Mouse (Mus musculus) stomach, embryonic 16.5 days (tissue): Measurements from ENCODE around the gene Kif7. TPM values are rescaled to one million over a fixed set of nuclear protein-coding genes. Genes with fewer than 3 reads are reported as not detected.
A peak's percentile ranks its signal among the peaks of the same experiment; 100 is the strongest.

Experiments
- ATAC-seq: fragments of 200-750 bp; cut with Nextera tagmentation; 2 replicates; pipeline ENCODE4 v1.8.0; 2017; ENCODE audit warnings: moderate number of reproducible peaks, moderate TSS enrichment; ENCODE audit not compliant: insufficient read depth, low FRiP score
- H3K27ac ChIP-seq: fragments of 300-500 bp; sonication (generic); 2 replicates; pipeline ENCODE4 v1.5.1; 2014; ENCODE audit warnings: low read length
- H3K27me3 ChIP-seq: fragments of 300-500 bp; sonication (generic); 2 replicates; pipeline ENCODE4 v1.6.1; 2014; ENCODE audit warnings: low read length, control low read depth, mixed read lengths; ENCODE audit not compliant: control insufficient read depth, insufficient read depth
- H3K36me3 ChIP-seq: fragments of 300-500 bp; sonication (generic); 2 replicates; pipeline ENCODE4 v1.6.1; 2014; ENCODE audit warnings: low read length; ENCODE audit not compliant: control insufficient read depth, insufficient read depth
- H3K4me1 ChIP-seq: fragments of 300-500 bp; sonication (generic); 2 replicates; pipeline ENCODE4 v1.6.1; 2014; ENCODE audit warnings: low read length, control low read depth, mixed read lengths; ENCODE audit not compliant: control insufficient read depth, insufficient read depth
- H3K4me2 ChIP-seq: fragments of 300-500 bp; sonication (generic); 2 replicates; pipeline ENCODE4 v1.6.1; 2014; ENCODE audit warnings: low read depth, low read length, mixed read lengths
- H3K4me3 ChIP-seq: fragments of 300-500 bp; sonication (generic); replicated peaks from 2 replicates; pipeline ENCODE4 v1.5.1; 2014; ENCODE audit warnings: mild to moderate bottlenecking, low read length
- H3K9ac ChIP-seq: fragments of 300-500 bp; sonication (generic); 2 replicates; pipeline ENCODE4 v1.6.1; 2014; ENCODE audit warnings: low read length
- H3K9me3 ChIP-seq: fragments of 300-500 bp; sonication (generic); replicated peaks from 2 replicates; pipeline ENCODE4 v1.6.1; 2016; ENCODE audit warnings: low read length, control low read depth; ENCODE audit not compliant: control insufficient read depth
- WGBS: fragments of 180-500 bp; shearing (Covaris S2); extraction: QIAGEN DNeasy Blood & Tissue Kit; methylation state at CpG from one replicate; pipeline ENCODE4 v1.1.7; 2014; 5-methylcytosine and 5-hydroxymethylcytosine counted together
- polyA plus RNA-seq: library from polyadenylated mRNA; unstranded; fragments of >200 nt; fragmentation: Nextera tagmentation; extraction: Ambion mirVana; gene quantifications from 2 replicates; pipeline ENCODE4 v1.2.1, GENCODE M21; 2015

Gene Kif7
- polyA plus RNA-seq, 1 experiment from 2014 or later: 2.9 TPM

DNA sequence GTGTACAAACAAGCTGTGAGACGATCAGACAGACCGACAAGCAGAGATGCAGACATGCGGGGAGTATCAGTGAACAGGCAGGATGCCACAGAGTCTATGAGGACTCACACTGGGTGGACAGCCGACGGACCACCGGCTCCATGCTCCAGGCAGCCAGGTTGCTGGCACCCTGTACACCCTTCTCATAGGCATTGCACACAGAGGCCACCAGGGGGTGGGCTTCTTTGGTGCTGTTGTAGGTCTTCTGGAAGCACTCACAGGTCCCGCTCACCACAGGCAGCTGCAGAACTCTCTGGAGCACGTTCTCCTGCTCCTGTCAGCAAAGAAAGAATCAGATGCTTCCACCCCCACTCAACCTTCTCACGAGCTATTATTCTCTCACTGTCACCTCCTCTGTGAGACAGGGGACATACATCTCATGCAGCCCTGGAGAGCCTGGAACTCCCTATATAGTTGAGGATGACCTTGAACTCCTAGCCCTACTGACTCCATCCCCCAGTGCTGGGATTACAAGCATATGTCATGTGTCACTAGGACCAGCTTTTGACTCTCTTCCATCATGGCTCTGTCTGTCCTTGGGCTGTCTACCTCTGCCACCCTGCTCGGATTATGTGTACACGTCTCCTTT lies 14.3 kb upstream of the Kif7 start:
- no peak for ATAC-seq
- no peak overlapping the region for H3K4me3 ChIP-seq
- no peaks in the 10 kb centered on the region for H3K9me3 ChIP-seq
- no peak overlapping the region for H3K27ac ChIP-seq
- no peaks in the 10 kb centered on the region for H3K36me3 ChIP-seq
- H3K4me2 ChIP-seq: no peak overlapping the region
- 61% methylated on average over 11 of the region's 11 CpGs for WGBS
- H3K9ac ChIP-seq: no peak overlapping the region
- no peaks in the 10 kb centered on the region for H3K27me3 ChIP-seq
- H3K4me1 ChIP-seq: no peaks in the 10 kb centered on the region

DNA sequence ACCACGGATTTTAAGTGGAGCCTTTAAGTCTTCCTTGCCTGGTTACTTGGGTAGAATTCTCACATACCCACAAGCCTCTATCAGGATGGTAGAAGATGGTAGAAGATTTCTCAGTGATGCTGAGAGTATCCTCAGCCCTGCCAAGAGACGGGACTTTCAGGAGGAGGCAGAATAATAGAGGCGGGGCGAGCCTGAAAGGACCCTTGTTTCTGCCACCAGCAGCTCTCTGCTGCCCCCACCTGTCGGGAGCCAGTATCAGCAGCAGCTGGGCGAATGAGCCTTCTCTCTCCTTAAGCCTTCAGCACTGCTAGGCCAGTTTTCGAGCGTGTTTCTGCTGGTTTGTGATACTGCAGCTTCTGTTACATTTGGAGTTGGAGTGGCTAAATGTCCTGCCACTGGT lies 13.6 kb upstream of the Kif7 start:
- WGBS: 6% methylated on average over 8 of the region's 8 CpGs
- no peak for ATAC-seq
- H3K36me3 ChIP-seq: no peaks in the 10 kb centered on the region
- H3K4me2 ChIP-seq: no peak overlapping the region
- no peaks in the 10 kb centered on the region for H3K9me3 ChIP-seq
- H3K4me1 ChIP-seq: no peaks in the 10 kb centered on the region
- H3K4me3 ChIP-seq: no peak overlapping the region
- H3K9ac ChIP-seq: no peak overlapping the region
- no peaks in the 10 kb centered on the region for H3K27me3 ChIP-seq
- H3K27ac ChIP-seq: no peak overlapping the region

DNA sequence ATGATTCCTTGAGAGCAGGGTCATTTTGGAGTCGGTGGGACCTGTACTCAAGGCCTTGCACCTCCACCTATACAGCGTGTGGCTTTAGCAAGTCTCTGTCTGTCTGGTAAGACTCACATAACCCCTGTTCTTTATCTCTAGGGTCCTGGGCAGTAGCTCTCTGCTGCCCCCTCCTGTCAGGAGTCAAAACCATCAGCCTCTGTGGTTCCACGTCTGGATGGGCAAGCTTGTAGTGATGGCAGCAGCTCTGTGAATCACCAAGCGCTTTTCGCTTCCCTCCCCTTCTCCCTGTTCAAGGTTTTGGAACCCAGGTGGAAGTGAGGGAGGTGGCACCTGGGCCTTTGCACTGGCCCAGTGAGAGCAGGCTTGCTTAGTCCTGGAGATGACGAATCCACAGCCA lies 12.7 kb upstream of the Kif7 start:
- WGBS: 28% methylated on average over 6 of the region's 6 CpGs
- H3K36me3 ChIP-seq: no peaks in the 10 kb centered on the region
- H3K4me3 ChIP-seq: no peak overlapping the region
- no peak overlapping the region for H3K4me2 ChIP-seq
- H3K9me3 ChIP-seq: no peaks in the 10 kb centered on the region
- no peak overlapping the region for H3K9ac ChIP-seq
- no peak overlapping the region for H3K27ac ChIP-seq
- no peaks in the 10 kb centered on the region for H3K4me1 ChIP-seq
- peak; percentile 39 for ATAC-seq
- H3K27me3 ChIP-seq: no peaks in the 10 kb centered on the region

DNA sequence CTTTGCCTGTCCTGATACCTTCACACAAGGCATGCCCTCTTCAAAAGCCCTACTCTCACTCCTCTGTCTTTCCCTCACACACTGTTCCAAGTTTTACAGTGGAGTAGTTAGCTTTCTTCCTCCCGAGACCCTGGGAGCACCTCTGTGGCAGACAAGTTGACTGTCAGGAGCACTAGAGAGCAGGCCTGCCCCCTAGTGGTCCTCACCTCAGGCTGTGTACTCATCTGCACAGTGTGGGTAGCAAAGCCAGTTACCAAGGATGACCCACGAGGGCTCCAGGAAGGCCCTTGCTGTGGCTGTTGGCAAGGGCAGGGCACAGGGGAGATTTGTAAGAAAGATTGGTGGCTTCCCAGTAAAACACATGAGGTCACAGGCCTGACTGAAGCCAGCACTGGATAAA lies 11.6 kb upstream of the Kif7 start:
- Histone ChIP-seq H3K4me2 (no peak overlapping the region), H3K27me3 (peaks cover 5% of the 10 kb centered on the region; the same call in 1 of the 2 replicates), H3K27ac (no peak overlapping the region), H3K9me3 (no peaks in the 10 kb centered on the region), H3K4me1 (no peaks in the 10 kb centered on the region), H3K36me3 (no peaks in the 10 kb centered on the region), H3K9ac (no peak overlapping the region), H3K4me3 (no peak overlapping the region)
- peak; percentile 45; the same call in 1 of the 2 replicates for ATAC-seq
- 10% methylated on average over 2 of the region's 2 CpGs for whole genome bisulfite sequencing

DNA sequence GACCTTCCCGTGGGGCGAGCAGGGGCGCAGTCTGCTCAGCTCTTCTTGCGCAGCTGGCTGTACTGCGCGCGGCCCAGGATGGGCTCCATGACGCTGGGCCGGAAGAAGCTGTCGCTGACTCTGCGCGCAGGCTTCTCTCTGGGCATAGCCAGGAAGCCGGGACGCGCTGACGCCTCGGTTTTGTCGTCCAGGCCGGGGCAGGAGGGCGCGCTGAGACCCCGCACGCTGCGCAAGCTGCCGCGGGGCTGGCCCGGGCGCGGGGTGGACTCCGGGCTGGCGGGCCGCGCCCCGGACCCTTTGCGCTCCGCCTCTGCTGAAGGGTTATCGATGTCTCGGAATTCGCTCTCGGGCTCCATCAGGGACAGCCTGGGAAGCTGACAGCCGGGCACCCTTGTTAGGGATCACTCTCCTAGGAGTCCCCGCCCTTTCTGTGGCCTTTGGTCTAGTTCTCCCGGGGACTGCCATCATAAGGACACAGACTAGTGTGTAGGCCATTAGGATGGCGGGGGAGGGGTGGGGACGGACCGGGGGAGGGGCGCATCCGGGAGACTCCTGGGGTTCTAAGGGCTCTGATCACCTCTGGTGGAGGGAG lies 6.0 kb upstream of the Kif7 start:
- H3K4me1 ChIP-seq: no peaks in the 10 kb centered on the region
- peak overlapping the region; percentile 66 for H3K4me3 ChIP-seq
- peak overlapping the region; percentile 86 for H3K9ac ChIP-seq
- peak; percentile 77 for ATAC-seq
- H3K27me3 ChIP-seq: peaks cover 6% of the 10 kb centered on the region; the same call in 1 of the 2 replicates
- peak overlapping the region; percentile 80 for H3K4me2 ChIP-seq
- no peaks in the 10 kb centered on the region for H3K36me3 ChIP-seq
- WGBS: 1% methylated on average over 48 of the region's 48 CpGs
- no peaks in the 10 kb centered on the region for H3K9me3 ChIP-seq
- peak overlapping the region; percentile 10; the same call in 1 of the 2 replicates for H3K27ac ChIP-seq

DNA sequence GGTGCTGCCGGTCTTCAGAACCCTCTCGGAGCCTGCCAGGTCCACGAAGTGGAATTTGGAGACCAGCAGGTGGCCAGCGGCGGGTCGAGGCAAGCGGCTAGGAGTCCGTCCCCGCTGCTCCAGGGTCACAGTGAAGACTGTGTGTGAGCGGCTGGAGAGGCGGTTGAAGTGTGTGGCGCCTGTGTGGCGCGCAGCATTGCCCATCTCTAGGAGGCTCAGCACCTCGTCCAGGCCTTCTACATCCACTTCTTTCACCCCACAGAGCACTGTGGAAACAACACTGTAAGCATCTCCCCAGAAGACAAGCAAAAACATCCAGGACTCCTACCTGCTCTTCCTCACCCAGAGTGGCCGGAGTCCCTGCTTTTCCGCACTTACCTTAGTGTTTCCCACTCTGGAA lies 4.7 kb downstream of the Kif7 start:
- Histone ChIP-seq H3K36me3 (0 out of 2 replicates have a peak, but pooled peaks cover 3% of the 10 kb centered on the region), H3K4me3 (no peak overlapping the region), H3K4me2 (no peak overlapping the region), H3K27me3 (peaks cover 5% of the 10 kb centered on the region), H3K9me3 (no peaks in the 10 kb centered on the region), H3K27ac (no peak overlapping the region), H3K9ac (no peak overlapping the region), H3K4me1 (peaks cover 3% of the 10 kb centered on the region; the same call in 1 of the 2 replicates)
- no peak for ATAC-seq
- WGBS: 60% methylated on average over 17 of the region's 17 CpGs

DNA sequence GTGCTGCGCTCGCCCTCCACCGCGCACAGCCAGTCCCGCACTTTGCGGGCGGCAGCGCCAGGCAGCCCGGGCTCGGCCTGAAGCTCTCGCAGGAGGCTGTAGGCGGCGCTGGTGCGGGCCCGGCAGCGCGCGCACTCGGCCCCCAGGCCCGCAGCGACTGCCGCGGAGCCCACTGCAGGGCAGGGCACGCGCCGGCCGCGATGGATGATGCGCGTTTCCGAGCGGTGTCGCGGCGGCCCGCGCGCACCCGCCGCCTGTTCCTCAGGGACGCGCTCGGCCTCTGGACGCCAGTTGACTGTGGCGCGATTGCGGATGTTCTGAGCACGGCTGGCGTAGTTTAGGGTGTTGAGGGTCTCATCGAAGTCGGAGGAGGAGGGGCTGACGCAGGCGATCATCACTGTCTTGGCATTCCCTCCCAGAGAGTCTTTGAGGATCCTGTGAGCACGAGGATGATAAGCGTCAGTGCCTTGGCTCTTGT lies 5.4 kb downstream of the Kif7 start:
- 2% methylated on average over 55 of the region's 55 CpGs for WGBS

DNA sequence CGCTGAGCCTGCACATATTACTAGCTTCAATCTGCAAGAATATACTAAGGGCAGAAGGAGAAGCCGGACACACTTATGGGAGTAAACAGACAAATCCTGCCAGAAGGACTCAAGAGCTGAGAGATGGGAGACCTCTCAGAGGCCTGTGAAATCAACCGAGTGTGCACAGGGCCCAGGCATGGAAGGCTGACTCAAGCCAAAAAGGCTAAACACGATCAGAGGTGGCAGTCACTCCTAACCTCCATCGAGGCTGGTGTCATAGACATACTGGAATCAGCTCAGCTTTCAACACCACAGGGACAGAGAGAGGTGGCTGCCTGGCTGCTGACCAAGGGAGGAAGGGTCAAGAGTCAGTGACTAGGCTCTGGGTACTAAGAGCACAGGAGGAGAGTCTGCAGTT lies 10.3 kb downstream of the Kif7 start:
- 0 out of 2 replicates have a peak, but pooled peaks cover 3% of the 10 kb centered on the region for H3K36me3 ChIP-seq
- no peaks in the 10 kb centered on the region for H3K9me3 ChIP-seq
- ATAC-seq: no peak
- H3K4me1 ChIP-seq: no peaks in the 10 kb centered on the region
- no peak overlapping the region for H3K4me2 ChIP-seq
- no peaks in the 10 kb centered on the region; the same call in 1 of the 2 replicates for H3K27me3 ChIP-seq
- H3K27ac ChIP-seq: no peak overlapping the region
- WGBS: 92% methylated on average over 5 of the region's 5 CpGs
- H3K4me3 ChIP-seq: no peak overlapping the region
- H3K9ac ChIP-seq: no peak overlapping the region

More for the DNA sequence above, 5.4 kb downstream of the Kif7 start:
- Histone ChIP-seq H3K9ac (peak overlapping the region; percentile 64), H3K27ac (no peak overlapping the region), H3K27me3 (peaks cover 5% of the 10 kb centered on the region), H3K36me3 (0 out of 2 replicates have a peak, but pooled peaks cover 3% of the 10 kb centered on the region), H3K4me2 (peak overlapping the region; percentile 71), H3K4me1 (peaks cover 3% of the 10 kb centered on the region; the same call in 1 of the 2 replicates), H3K4me3 (peak overlapping the region; percentile 44), H3K9me3 (no peaks in the 10 kb centered on the region)
- peak; percentile 51; the same call in 1 of the 2 replicates for ATAC-seq

DNA sequence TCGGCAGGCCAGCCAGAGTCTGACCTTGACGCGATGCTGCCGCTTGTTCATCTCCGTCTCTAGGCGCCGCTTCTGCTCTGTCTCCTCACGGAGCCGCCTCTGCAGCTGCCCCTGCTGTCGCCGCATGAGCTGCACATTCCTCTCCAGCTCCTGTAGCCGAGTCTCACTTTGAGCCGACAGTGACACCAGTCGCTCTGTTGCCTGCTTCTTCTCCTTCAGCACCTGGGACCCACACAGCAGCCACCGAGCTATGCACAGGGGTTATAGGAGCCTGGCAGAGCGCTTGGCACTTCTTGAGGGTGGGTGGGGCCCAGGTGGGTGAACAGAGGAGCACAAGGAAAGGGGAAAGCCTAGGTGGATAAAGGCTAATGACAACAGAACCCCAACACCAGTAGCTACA lies 12.8 kb downstream of the Kif7 start:
- no peak overlapping the region for H3K9ac ChIP-seq
- no peak overlapping the region for H3K27ac ChIP-seq
- H3K4me1 ChIP-seq: no peaks in the 10 kb centered on the region
- H3K4me3 ChIP-seq: no peak overlapping the region
- no peaks in the 10 kb centered on the region for H3K9me3 ChIP-seq
- no peaks in the 10 kb centered on the region for H3K27me3 ChIP-seq
- 82% methylated on average over 16 of the region's 16 CpGs for WGBS
- no peak overlapping the region for H3K4me2 ChIP-seq
- no peak for ATAC-seq
- H3K36me3 ChIP-seq: no peaks in the 10 kb centered on the region
